Mouse (Mus musculus) spleen, postnatal 36 days (tissue): ENCODE measurements around the gene Kcnk1.

Experiments
- DNase-seq, 2 experiments: peaks; one replicate each; pipeline ENCODE4 v3.0.0; 2022; ENCODE audit warnings: low spot score in 2 of 2, mixed read lengths in 1 of 2

The Kcnk1 gene

GRCm38 (mm10) chr8:125995101-125995986 is at the start of gene Kcnk1:
Gene Kcnk1, plus strand, starts transcription at chr8:125995170.
- no peak for DNase-seq

- no peak for DNase-seq
Observed at GRCm38 (mm10) chr8:125948696-125949308, 46.2 kb upstream of the Kcnk1 start.

GRCm38 (mm10) chr8:125950007-125950940 is 44.7 kb upstream of the Kcnk1 start:
- DNase-seq = peak; percentile 57 to 72

- no peak for DNase-seq
Observed at GRCm38 (mm10) chr8:125955671-125956070, 39.3 kb upstream of the Kcnk1 start.

- no peak for DNase-seq
Observed at GRCm38 (mm10) chr8:125956796-125957195, 38.2 kb upstream of the Kcnk1 start.

GRCm38 (mm10) chr8:125957226-125957993 is 37.6 kb upstream of the Kcnk1 start:
- no peak for DNase-seq

- DNase-seq = no peak
Observed at GRCm38 (mm10) chr8:125957994-125958368, 37.0 kb upstream of the Kcnk1 start.

GRCm38 (mm10) chr8:125959363-125959771 is 35.6 kb upstream of the Kcnk1 start:
- DNase-seq = no peak

- DNase-seq = no peak
Observed at GRCm38 (mm10) chr8:125960037-125960436, 34.9 kb upstream of the Kcnk1 start.

- DNase-seq = no peak
Observed at GRCm38 (mm10) chr8:125961790-125962189, 33.2 kb upstream of the Kcnk1 start.

- no peak for DNase-seq
Observed at GRCm38 (mm10) chr8:125963807-125964211, 31.2 kb upstream of the Kcnk1 start.

GRCm38 (mm10) chr8:125971336-125971735 is 23.6 kb upstream of the Kcnk1 start:
- DNase-seq = no peak

GRCm38 (mm10) chr8:125975981-125976380 is 19.0 kb upstream of the Kcnk1 start:
- no peak for DNase-seq

- DNase-seq = no peak
Observed at GRCm38 (mm10) chr8:125980826-125981225, 14.1 kb upstream of the Kcnk1 start.

- DNase-seq = no peak
Observed at GRCm38 (mm10) chr8:125983515-125983914, 11.5 kb upstream of the Kcnk1 start.

GRCm38 (mm10) chr8:125984140-125984539 is 10.8 kb upstream of the Kcnk1 start:
- no peak for DNase-seq

- DNase-seq = no peak
Observed at GRCm38 (mm10) chr8:125985364-125985763, 9.6 kb upstream of the Kcnk1 start.

GRCm38 (mm10) chr8:125986999-125987589 is 7.9 kb upstream of the Kcnk1 start:
- no peak for DNase-seq

GRCm38 (mm10) chr8:125987996-125988395 is 7.0 kb upstream of the Kcnk1 start:
- no peak for DNase-seq

- no peak for DNase-seq
Observed at GRCm38 (mm10) chr8:125993636-125994035, 1.3 kb upstream of the Kcnk1 start.
